Mouse (Mus musculus) kidney, postnatal 25 days (tissue): ENCODE results near the gene Zfp422.
A peak's percentile ranks its signal among the peaks of the same experiment; 100 is the strongest.
"Not testable (repeated sequence)": the region's sequence is repeated elsewhere in the genome, so short reads cannot be mapped to it uniquely, and the experiment has no call there.

Source experiments
- DNase-seq, 2 experiments: peaks; one replicate each; pipeline ENCODE4 v3.0.0; 2021; ENCODE audit warnings: mixed read lengths in 2 of 2

Zfp422 gene

DNA sequence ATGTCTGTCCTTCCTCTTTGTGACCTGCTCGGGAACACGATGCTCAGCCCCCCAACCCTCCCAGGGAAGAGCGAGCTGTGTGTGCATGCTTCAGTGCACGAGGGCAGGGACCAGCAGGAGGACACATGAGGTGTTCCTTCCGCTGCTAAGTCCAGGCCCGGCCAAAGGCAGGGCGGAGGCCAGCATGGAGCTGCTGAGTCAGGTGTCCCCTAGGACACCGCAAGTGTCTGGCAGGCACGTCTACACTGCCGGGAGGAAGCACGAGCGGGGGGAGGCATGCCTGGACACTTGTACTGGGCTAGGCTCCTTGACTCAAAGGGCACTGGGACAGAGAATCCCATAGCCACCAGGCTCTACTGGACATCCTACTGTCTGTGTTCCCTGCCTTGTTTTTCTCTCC, 19.0 kb upstream of the Zfp422 start:
- peak; percentile 76 to 94 for DNase-seq

DNA sequence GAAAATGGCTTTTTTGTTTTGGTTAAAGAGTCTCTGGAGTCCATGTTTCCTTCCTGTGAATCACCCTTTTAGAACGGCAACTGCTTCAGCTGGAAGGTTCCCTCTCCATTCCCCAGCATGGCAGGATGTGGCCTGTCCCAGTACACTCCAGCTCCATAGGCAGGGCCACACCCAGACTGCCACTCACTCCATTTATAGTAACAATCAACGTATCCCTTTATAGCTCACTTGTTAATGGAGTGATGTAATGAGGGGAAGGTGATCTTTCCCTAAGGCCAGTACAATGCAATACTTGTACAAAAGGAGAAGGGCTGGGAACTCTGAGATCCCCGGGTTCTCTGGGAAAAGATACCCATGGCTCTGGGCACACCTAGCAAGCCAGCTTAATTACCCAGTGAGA, 15.5 kb upstream of the Zfp422 start:
- peak in 1 of 2 experiments; percentile 63 for DNase-seq

DNA sequence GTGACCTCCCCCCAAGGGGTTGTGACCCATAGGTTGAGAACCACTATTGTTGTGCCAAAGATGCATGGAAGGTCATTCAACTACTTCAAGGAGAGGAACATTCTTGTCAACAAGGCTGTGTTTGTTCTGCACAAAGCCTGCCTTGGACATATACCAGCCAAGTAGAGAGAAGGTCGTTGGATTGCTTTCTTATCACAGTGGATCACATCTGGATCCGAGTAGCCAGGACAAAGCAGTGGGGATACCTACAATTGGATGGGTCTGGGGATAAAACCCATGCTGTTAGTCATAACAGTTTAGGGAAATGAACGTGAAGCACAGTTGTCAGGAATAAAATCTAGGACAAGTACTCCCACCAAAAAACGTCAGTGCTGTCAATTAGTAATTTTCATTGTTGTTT, 15.1 kb upstream of the Zfp422 start:
- no peak for DNase-seq

- DNase-seq = no peak
These were observed 14.1 kb upstream of the Zfp422 start for GRCm38 (mm10) chr6:116642942-116643341.

GRCm38 (mm10) chr6:116639663-116640062, 10.9 kb upstream of the Zfp422 start:
- DNase-seq = no peak

DNA sequence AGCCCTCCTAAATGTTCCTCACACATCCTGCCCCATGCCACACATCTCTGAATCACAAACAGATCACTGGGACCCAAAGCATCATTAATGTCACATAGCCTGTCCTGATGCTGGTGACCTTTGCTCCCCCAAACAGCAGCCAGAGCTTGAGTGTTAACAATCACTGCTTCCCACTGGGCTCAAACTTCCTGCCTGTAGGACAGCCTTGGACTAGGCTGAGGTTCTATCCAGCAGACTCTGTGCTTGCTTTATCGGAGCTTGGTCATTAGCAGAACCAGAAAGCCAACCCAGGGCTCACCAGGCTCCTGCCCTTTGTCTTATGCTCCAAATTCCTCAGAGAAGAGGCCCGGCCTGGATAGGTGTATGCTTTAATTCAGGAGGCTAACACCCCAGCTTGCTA, 10.1 kb upstream of the Zfp422 start:
- no peak for DNase-seq

- DNase-seq = no peak
These were observed 8.7 kb upstream of the Zfp422 start for GRCm38 (mm10) chr6:116637496-116637895.

DNA sequence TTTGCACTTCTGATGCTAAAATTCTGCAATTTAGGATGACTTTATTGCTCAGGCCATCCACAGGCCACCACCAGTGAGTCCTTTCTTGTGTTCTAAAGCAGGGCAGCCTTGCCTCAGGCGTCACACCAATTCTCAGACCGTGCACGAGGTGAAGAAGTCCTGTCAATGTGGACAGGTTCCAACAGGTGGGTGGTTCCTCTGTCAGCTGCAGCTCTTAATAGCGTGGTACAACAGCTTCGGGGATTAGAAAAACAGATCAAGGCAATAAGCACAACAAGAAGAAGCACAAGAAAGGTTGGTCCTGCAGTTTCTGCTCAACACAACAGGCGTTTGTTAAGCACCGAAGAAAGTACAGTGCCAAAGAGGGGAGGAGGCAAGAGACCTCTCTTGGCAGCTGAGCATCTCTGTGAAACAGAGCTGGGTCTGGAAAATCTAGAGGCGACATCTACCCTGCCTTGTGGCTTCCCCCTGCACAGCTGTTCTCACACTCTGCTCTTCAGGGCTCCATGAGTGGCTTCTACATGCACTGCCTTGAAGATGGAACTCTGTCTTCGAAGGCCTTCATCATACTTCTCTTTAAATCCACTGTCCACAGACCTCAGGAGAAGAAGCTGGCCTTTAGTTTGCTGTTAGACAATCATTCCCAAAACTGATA, 7.9 kb upstream of the Zfp422 start:
- DNase-seq = no peak

GRCm38 (mm10) chr6:116635251-116636180, 6.7 kb upstream of the Zfp422 start:
- DNase-seq = peak; percentile 87 to 92

GRCm38 (mm10) chr6:116633741-116634695, 5.2 kb upstream of the Zfp422 start:
- no peak for DNase-seq

DNA sequence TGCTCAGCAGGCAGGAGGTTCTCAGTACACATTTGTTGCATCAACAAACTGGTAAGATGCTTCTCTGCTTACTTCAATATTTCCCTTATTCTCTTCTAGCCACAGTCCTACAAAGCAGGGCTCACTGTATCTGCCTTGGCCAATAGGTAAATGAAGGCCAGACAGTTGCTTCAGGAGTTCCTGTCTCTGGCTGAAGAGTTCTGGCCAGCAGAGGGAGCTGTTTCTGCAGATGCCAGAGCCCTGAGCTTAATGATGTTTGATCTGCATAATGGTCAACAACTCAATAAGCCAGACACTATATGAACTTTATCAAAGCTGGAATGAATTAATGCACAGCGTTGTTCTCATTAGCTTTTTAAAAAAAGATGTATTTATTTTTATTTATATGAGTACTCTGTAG, 3.3 kb upstream of the Zfp422 start:
- DNase-seq = peak; percentile 89 to 97

DNA sequence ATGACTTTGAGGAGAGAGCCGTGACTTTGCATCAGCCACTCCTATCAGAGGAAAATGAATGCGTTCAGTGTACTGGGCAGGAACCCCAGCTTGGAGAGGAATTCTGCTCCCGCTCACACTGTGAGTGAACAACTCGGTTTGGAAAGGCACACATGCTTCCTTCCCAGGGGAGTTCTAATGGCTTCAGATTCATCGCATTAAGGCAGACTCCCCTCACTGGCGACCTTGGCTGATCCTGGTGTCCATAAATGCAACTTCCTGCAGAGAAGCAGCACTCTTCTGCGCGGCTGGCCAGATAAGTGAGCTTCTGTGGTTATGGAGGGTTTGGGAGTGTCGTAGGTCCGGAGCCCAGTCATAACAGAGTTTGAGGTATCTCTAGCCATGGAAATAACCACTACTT, 967 bp upstream of the Zfp422 start:
- peak in 1 of 2 experiments; percentile 1 for DNase-seq

- DNase-seq = peak in 1 of 2 experiments; percentile 0
These were observed 704 bp downstream of the Zfp422 start for GRCm38 (mm10) chr6:116628095-116628494.

DNA sequence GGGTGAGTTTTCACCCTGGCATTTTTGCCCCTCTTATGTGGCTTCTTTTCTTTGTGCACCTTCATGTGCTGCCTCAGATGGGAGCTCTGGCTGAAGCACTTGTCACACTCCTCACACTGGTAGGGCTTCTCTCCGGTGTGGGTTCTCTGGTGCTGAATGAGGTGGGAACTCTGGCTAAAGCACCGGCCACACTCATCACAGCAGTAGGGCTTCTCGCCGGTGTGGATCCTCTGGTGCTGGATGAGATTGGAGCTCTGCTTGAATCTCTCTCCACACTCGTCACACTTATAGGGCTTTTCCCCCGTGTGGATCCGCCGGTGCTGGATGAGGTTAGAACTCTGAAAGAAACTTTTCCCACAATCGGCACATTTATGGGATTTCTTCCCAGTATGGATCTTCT, 2.4 kb downstream of the Zfp422 start:
- DNase-seq = not testable (repeated sequence)

DNA sequence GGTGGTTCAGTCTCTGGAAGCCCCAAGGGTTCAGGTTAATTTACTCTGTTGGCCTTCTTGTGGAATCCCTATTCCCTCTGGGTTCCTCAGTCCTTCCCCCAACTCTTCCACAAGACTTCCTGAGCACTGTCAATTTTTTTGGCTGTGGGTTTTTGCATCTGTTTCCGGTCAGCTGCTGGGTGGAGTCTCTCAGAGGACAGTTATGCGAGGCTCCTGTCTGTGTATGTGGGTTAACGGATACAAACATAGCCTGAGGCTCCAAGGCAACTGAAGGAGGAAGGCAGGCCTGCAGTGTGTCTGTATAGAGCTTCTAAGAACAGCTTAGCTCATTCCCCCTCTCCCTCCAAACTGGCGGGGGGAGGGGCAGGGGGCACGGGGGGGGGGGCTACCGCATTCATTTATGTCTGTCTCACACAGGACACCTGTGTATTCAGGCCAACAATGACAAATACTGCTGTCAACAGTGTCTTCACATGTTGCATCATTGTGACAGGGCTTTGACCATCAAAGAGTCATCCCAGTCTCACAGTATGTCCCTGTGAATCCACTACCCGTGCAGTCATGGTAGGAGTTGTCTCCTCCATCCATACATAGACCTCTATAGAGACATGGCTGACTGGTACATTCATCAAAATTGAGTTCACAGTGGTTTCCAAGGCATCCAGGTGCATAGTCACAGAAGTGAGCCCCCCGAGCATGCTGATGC, 7.3 kb downstream of the Zfp422 start:
- DNase-seq = no peak

DNA sequence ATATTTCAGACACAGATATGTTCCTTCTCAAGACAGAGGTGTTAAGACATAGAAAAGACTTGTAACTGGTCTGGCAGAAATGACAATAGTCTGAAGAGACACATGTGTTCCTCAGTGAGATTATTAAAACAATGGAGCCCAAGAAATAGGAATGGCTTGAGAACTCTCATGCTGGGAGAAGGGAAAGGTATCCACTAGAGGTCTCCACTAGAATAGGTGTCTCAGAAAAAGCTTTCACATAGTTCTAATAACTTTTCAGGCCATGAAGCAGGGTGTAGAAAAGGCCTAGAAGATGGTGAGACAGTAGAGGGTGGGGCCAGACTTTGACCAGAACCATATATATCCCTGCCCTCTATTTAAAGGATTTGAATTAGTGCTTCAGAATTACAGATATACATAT, 10.7 kb downstream of the Zfp422 start:
- DNase-seq = no peak

GRCm38 (mm10) chr6:116615719-116616118, 13.1 kb downstream of the Zfp422 start:
- no peak for DNase-seq

DNA sequence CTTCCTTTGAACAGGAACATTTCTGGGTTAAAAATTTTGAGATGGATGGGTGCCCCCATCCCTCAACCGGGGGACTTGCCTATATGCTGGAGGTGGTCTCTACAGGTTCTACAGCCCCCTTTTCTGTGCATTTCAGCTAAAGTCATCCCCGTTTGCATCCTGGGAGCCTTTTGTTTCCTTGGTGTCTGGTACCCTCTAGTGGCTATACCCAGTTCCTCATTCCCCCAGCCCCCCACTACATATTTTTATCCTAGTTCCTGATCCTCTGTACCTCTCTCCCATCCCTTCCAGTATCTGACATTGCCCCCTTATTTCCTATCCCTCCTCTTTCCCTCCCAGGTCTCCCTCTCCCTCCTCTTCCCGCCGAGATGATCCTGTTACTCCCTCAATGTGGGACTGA, 21.6 kb downstream of the Zfp422 start:
- DNase-seq = no peak

- not testable (repeated sequence) for DNase-seq
These were observed 27.8 kb downstream of the Zfp422 start for GRCm38 (mm10) chr6:116600969-116601368.

GRCm38 (mm10) chr6:116584095-116584494, 44.7 kb downstream of the Zfp422 start, which contains the start of gene Olfr215:
TSS of gene Olfr215 (minus strand) at chr6:116584195.
- DNase-seq = no peak
